Mouse (Mus musculus) limb, embryonic 14.5 days (tissue): ENCODE data around the gene Trio. TPM values are rescaled to one million over a fixed set of nuclear protein-coding genes. Genes with fewer than 3 reads are reported as not detected.
"Not testable (repeated sequence)": the region's sequence is repeated elsewhere in the genome, so short reads cannot be mapped to it uniquely, and the experiment has no call there.

Experiments used
- ATAC-seq: fragments of 200-750 bp; cut with Nextera tagmentation; 2 replicates; pipeline ENCODE4 v1.8.0; 2017; ENCODE audit warnings: low read depth, moderate number of reproducible peaks, moderate TSS enrichment; ENCODE audit not compliant: low FRiP score
- DNase-seq: peaks from one replicate; pipeline ENCODE4 v3.0.0-alpha.2; 2015; ENCODE audit warnings: low spot score
- H3K27ac ChIP-seq: fragments of 300-500 bp; sonication (generic); replicated peaks from 2 replicates; pipeline ENCODE4 v1.5.1; 2014; ENCODE audit warnings: low read depth, mild to moderate bottlenecking, low read length, moderate library complexity, mixed read lengths
- H3K27me3 ChIP-seq: fragments of 300-500 bp; sonication (generic); 2 replicates; pipeline ENCODE4 v1.6.1; 2014; ENCODE audit warnings: low read length, mixed read lengths; ENCODE audit not compliant: control insufficient read depth, insufficient read depth
- H3K36me3 ChIP-seq: fragments of 300-500 bp; sonication (generic); 2 replicates; pipeline ENCODE4 v1.6.1; 2014; ENCODE audit warnings: mild to moderate bottlenecking, low read length, moderate library complexity, mixed read lengths; ENCODE audit not compliant: control insufficient read depth, insufficient read depth
- H3K4me1 ChIP-seq: fragments of 300-500 bp; sonication (generic); 2 replicates; pipeline ENCODE4 v1.6.1; 2014; ENCODE audit warnings: antibody characterized with exemption, low read length, mixed read lengths; ENCODE audit not compliant: control insufficient read depth, insufficient read depth
- H3K4me2 ChIP-seq: fragments of 300-500 bp; sonication (generic); replicated peaks from 2 replicates; pipeline ENCODE4 v1.6.1; 2014; ENCODE audit warnings: low read depth, mild to moderate bottlenecking, low read length, moderate library complexity; ENCODE audit not compliant: severe bottlenecking
- H3K4me3 ChIP-seq: fragments of 300-500 bp; sonication (generic); replicated peaks from 2 replicates; pipeline ENCODE4 v1.5.1; 2014; ENCODE audit warnings: low read length
- H3K9ac ChIP-seq: fragments of 300-500 bp; sonication (generic); 2 replicates; pipeline ENCODE4 v1.6.1; 2014; ENCODE audit warnings: mild to moderate bottlenecking, low read depth, low read length, moderate library complexity; ENCODE audit not compliant: severe bottlenecking
- H3K9me3 ChIP-seq: fragments of 300-500 bp; sonication (generic); 2 replicates; pipeline ENCODE4 v1.6.1; 2016; ENCODE audit warnings: low read length; ENCODE audit not compliant: control insufficient read depth
- POLR2A ChIP-seq: fragments of 200-500 bp; IDR thresholded peaks from 2 replicates; pipeline ENCODE4 v1.8.0; 2012; ENCODE audit warnings: inconsistent platforms, mild to moderate bottlenecking, moderate library complexity, borderline replicate concordance; ENCODE audit not compliant: insufficient read depth, insufficient read length; ENCODE audit errors: extremely low read depth
- WGBS: fragments of 180-500 bp; shearing (Covaris S2); extraction: QIAGEN DNeasy Blood & Tissue Kit; methylation state at CpG from one replicate; pipeline ENCODE4 v1.1.7; 2014; 5-methylcytosine and 5-hydroxymethylcytosine counted together
- polyA plus RNA-seq, 2 experiments: library from polyadenylated mRNA; depleted of rRNA in 1 of 2; stranded (reverse) in 1 of 2; unstranded in 1 of 2; fragments of >200 nt; fragmentation: Nextera tagmentation in 1 of 2; extraction: Ambion mirVana in 1 of 2; gene quantifications; 2 replicates each; pipeline versions ENCODE4 v1.2.1 to v1.2.3; 2012 to 2014

Gene Trio
- polyA plus RNA-seq, 2 experiments = 78.7 to 230 TPM

DNA sequence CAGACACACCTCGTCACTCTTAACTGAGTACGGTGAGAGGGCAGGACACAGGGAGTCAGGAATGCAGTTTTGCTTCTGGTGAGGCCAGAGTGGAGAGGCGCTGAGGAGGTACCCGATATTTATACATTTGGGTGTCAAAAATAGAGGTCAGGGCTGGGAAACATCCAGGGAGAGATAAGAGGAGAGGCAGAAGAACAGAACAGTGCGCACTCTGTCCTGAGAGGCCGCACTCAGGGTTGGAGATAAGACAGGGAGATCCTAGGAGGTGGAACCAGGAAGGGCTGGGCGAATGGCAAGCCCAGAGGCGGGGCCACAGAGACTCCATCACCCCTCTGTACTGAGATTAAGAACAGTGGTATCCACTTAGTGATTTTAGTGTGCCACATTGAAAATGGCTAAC lies 185.1 kb downstream of the Trio start:
- no peak overlapping the region for H3K4me3 ChIP-seq
- no peak overlapping the region for H3K4me2 ChIP-seq
- no peak overlapping the region for H3K27ac ChIP-seq
- H3K9ac ChIP-seq = no peak overlapping the region
- DNase-seq (no peak), ATAC-seq (no peak)
- H3K4me1 ChIP-seq = no peaks in the 10 kb centered on the region
- no peaks in the 10 kb centered on the region for H3K27me3 ChIP-seq
- no peaks in the 10 kb centered on the region for H3K9me3 ChIP-seq
- no peak for TF ChIP-seq POLR2A
- peaks cover 94% of the 10 kb centered on the region for H3K36me3 ChIP-seq
- 84% methylated on average over 8 of the region's 8 CpGs for WGBS

- H3K4me3 ChIP-seq = no peak overlapping the region
- no peak overlapping the region for H3K9ac ChIP-seq
- no peaks in the 10 kb centered on the region for H3K27me3 ChIP-seq
- H3K4me1 ChIP-seq = no peaks in the 10 kb centered on the region
- H3K27ac ChIP-seq = no peak overlapping the region
- 71% methylated on average over 6 of the region's 6 CpGs for WGBS
- TF ChIP-seq POLR2A = no peak
- no peaks in the 10 kb centered on the region for H3K9me3 ChIP-seq
- H3K4me2 ChIP-seq = no peak overlapping the region
- peaks cover 94% of the 10 kb centered on the region for H3K36me3 ChIP-seq
- DNase-seq (no peak), ATAC-seq (no peak)
Measured at GRCm38 (mm10) chr15:27840125-27840524, 185.5 kb downstream of the Trio start.

DNA sequence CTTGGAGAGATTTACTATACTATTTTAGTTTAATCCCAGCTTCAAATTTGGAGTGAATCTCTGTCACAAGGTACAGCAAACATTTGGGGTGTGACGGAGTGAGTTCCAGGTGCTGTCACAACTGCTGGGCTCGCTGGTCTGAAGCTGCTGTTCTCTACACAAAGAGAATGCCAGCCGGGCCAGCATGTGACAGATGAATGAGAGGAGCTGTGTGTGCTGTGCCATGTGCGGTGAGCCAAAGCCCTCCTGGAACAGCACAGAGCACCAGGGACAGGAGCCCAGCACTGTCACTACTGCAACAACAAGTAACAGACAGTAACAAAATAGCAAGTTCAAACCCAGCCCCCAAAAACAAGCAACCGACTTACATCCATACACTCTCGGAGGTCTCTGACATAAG lies 194.0 kb downstream of the Trio start:
- 90% methylated on average over 6 of the region's 6 CpGs for WGBS
- Histone ChIP-seq H3K4me1 (no peaks in the 10 kb centered on the region), H3K9me3 (no peaks in the 10 kb centered on the region), H3K4me3 (no peak overlapping the region), H3K36me3 (peaks cover 87% of the 10 kb centered on the region), H3K27me3 (no peaks in the 10 kb centered on the region), H3K27ac (no peak overlapping the region; the same call in 1 of the 2 replicates), H3K9ac (no peak overlapping the region), H3K4me2 (no peak overlapping the region)
- no peak for TF ChIP-seq POLR2A
- DNase-seq (no peak), ATAC-seq (no peak)

GRCm38 (mm10) chr15:27827871-27828270 lies 197.8 kb downstream of the Trio start:
- H3K27ac ChIP-seq, DNase-seq, H3K4me2 ChIP-seq, ATAC-seq, H3K4me3 ChIP-seq, H3K9ac ChIP-seq, H3K4me1 ChIP-seq, H3K9me3 ChIP-seq, H3K27me3 ChIP-seq: not testable (repeated sequence)
- peaks cover 92% of the 10 kb centered on the region for H3K36me3 ChIP-seq
- 72% methylated on average over 3 of the region's 3 CpGs for WGBS

GRCm38 (mm10) chr15:27826886-27827285 lies 198.8 kb downstream of the Trio start:
- Histone ChIP-seq H3K4me2 (no peak overlapping the region), H3K27me3 (no peaks in the 10 kb centered on the region), H3K4me1 (no peaks in the 10 kb centered on the region), H3K36me3 (peaks cover 90% of the 10 kb centered on the region), H3K27ac (no peak overlapping the region), H3K9ac (no peak overlapping the region), H3K9me3 (no peaks in the 10 kb centered on the region), H3K4me3 (no peak overlapping the region)
- DNase-seq = no peak
- ATAC-seq = no peak
- WGBS = 91% methylated on average over 4 of the region's 4 CpGs
- no peak for TF ChIP-seq POLR2A

DNA sequence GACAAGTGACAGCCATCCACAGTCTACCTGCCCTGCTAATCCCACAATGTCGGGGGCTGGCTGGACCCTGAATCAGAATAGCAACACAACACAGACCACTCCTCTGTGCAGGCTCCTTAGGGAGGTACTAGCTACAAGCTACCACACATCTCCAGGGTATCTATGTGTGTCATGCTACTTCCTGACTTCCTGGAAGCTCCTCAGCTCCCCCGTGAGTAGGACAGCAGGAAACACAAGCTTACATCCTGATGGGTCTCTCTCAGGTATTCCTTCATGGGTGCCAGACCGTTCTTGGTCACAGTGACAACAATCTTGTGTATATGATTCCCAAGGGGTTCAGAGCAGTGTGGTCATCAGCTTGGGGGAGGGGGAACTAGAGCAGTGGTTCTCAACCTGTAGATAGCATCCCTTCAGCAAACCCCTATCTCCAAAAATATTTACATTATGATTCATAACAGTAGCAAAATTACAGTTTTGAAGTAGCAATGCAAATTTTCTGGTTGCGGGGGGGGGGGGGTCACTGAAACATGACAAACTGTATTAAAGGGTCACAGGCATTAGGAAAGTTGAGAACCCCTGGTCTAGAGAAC lies 199.5 kb downstream of the Trio start:
- Histone ChIP-seq H3K27ac (no peak overlapping the region), H3K4me3 (no peak overlapping the region), H3K27me3 (no peaks in the 10 kb centered on the region), H3K9me3 (no peaks in the 10 kb centered on the region), H3K4me1 (no peaks in the 10 kb centered on the region), H3K36me3 (peaks cover 84% of the 10 kb centered on the region), H3K4me2 (no peak overlapping the region), H3K9ac (no peak overlapping the region)
- no peak for DNase-seq
- no peak for TF ChIP-seq POLR2A
- WGBS = 89% methylated on average over 4 of the region's 4 CpGs
- no peak for ATAC-seq
